Mouse (Mus musculus) kidney, postnatal 0 days (tissue): ENCODE data around the gene Per3. TPM values are rescaled to one million over a fixed set of nuclear protein-coding genes. Genes with fewer than 3 reads are reported as not detected.

Experiments
- ATAC-seq: fragments of 200-750 bp; cut with Nextera tagmentation; replicated peaks from 2 replicates; pipeline ENCODE4 v1.8.0; 2017; ENCODE audit warnings: low read depth, moderate number of reproducible peaks, moderate TSS enrichment, moderate library complexity; ENCODE audit not compliant: low FRiP score
- DNase-seq: peaks from one replicate; pipeline ENCODE4 v3.0.0-alpha.2; 2016; ENCODE audit warnings: low spot score
- H3K27ac ChIP-seq: fragments of 300-500 bp; sonication (generic); 2 replicates; pipeline ENCODE4 v1.5.1; 2014; ENCODE audit warnings: mild to moderate bottlenecking
- H3K27me3 ChIP-seq: fragments of 300-500 bp; sonication (generic); 2 replicates; pipeline ENCODE4 v1.6.1; 2014; ENCODE audit warnings: low read length, mixed read lengths; ENCODE audit not compliant: insufficient read depth
- H3K36me3 ChIP-seq: fragments of 300-500 bp; sonication (generic); 2 replicates; pipeline ENCODE4 v1.6.1; 2014; ENCODE audit warnings: low read length, mixed read lengths; ENCODE audit not compliant: insufficient read depth
- H3K4me1 ChIP-seq: fragments of 300-500 bp; sonication (generic); replicated peaks from 2 replicates; pipeline ENCODE4 v1.6.1; 2014; ENCODE audit warnings: antibody characterized with exemption, low read length, mixed read lengths; ENCODE audit not compliant: insufficient read depth
- H3K4me2 ChIP-seq: fragments of 300-500 bp; sonication (generic); 2 replicates; pipeline ENCODE4 v1.6.1; 2014; ENCODE audit warnings: mild to moderate bottlenecking, low read length, moderate library complexity, mixed read lengths
- H3K4me3 ChIP-seq: fragments of 300-500 bp; sonication (generic); replicated peaks from 2 replicates; pipeline ENCODE4 v1.5.1; 2014; ENCODE audit warnings: low read depth, low read length
- H3K9ac ChIP-seq: fragments of 300-500 bp; sonication (generic); 2 replicates; pipeline ENCODE4 v1.6.1; 2014; ENCODE audit warnings: low read depth, low read length
- H3K9me3 ChIP-seq: fragments of 300-500 bp; sonication (generic); replicated peaks from 2 replicates; pipeline ENCODE4 v1.6.1; 2016; ENCODE audit warnings: low read length, inconsistent platforms, mixed read lengths
- CTCF ChIP-seq: IDR thresholded peaks from 2 replicates; pipeline ENCODE4 v1.5.1; 2016; ENCODE audit warnings: antibody characterized with exemption, low read depth, mild to moderate bottlenecking, moderate library complexity
- WGBS: fragments of 180-500 bp; shearing (Covaris S2); extraction: QIAGEN DNeasy Blood & Tissue Kit; methylation state at CpG from one replicate; pipeline ENCODE4 v1.1.7; 2014; 5-methylcytosine and 5-hydroxymethylcytosine counted together
- polyA plus RNA-seq: library from polyadenylated mRNA; unstranded; fragments of >200 nt; fragmentation: Nextera tagmentation; extraction: Ambion mirVana; gene quantifications from 2 replicates; pipeline ENCODE4 v1.2.1, GENCODE M21; 2015

Per3 gene
- polyA plus RNA-seq, 1 experiment from 2014 or later = 6.0 TPM

GRCm38 (mm10) chr4:151006945-151007344 lies 37.5 kb downstream of the Per3 start:
- H3K4me3 ChIP-seq = no peak overlapping the region
- no peaks in the 10 kb centered on the region for H3K36me3 ChIP-seq
- no peaks in the 10 kb centered on the region for H3K27me3 ChIP-seq
- no peaks in the 10 kb centered on the region for H3K4me1 ChIP-seq
- DNase-seq (peak; percentile 47), ATAC-seq (no peak)
- TF ChIP-seq CTCF = peak; percentile 78
- WGBS = 62% methylated on average over 6 of the region's 6 CpGs
- no peak overlapping the region for H3K9ac ChIP-seq
- H3K27ac ChIP-seq = no peak overlapping the region
- no peak overlapping the region for H3K4me2 ChIP-seq
- H3K9me3 ChIP-seq = no peaks in the 10 kb centered on the region

GRCm38 (mm10) chr4:151005656-151006318 lies 38.7 kb downstream of the Per3 start:
- 91% methylated on average over 13 of the region's 13 CpGs for WGBS
- no peak overlapping the region for H3K27ac ChIP-seq
- no peak overlapping the region for H3K9ac ChIP-seq
- no peak for ATAC-seq
- no peak for DNase-seq
- H3K4me1 ChIP-seq = no peaks in the 10 kb centered on the region
- H3K4me3 ChIP-seq = no peak overlapping the region
- H3K4me2 ChIP-seq = no peak overlapping the region
- no peaks in the 10 kb centered on the region for H3K36me3 ChIP-seq
- H3K9me3 ChIP-seq = no peaks in the 10 kb centered on the region
- no peaks in the 10 kb centered on the region for H3K27me3 ChIP-seq
- TF ChIP-seq CTCF = no peak

- DNase-seq (no peak), ATAC-seq (no peak)
- Histone ChIP-seq H3K36me3 (no peaks in the 10 kb centered on the region), H3K9ac (no peak overlapping the region), H3K27ac (no peak overlapping the region), H3K4me3 (no peak overlapping the region), H3K4me2 (no peak overlapping the region), H3K4me1 (no peaks in the 10 kb centered on the region), H3K27me3 (no peaks in the 10 kb centered on the region), H3K9me3 (no peaks in the 10 kb centered on the region)
- 52% methylated on average over 13 of the region's 13 CpGs for WGBS
- no peak for TF ChIP-seq CTCF
Observed at GRCm38 (mm10) chr4:151001397-151001796, 43.1 kb downstream of the Per3 start.

DNA sequence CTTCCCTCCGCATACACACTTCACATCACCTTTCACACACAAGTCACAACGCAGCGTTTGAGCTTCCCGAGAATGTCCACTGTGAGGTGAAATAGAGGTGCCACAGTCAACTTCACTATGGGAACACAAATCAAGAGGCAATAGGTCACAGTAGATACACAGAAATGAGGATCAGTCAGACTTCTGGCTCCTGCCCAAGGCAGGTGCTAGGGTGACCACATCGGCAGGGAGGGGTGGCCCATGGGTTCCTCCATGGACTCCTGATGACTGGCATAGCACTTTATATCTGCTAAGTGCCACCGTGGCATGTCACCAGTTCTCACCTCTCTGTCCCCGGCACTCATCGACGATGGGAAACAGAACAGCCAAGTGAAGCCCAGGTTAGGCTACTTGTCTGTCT lies 45.8 kb downstream of the Per3 start:
- Histone ChIP-seq H3K36me3 (no peaks in the 10 kb centered on the region), H3K4me3 (no peak overlapping the region), H3K9ac (no peak overlapping the region), H3K4me2 (no peak overlapping the region), H3K4me1 (no peaks in the 10 kb centered on the region), H3K9me3 (no peaks in the 10 kb centered on the region), H3K27me3 (no peaks in the 10 kb centered on the region), H3K27ac (no peak overlapping the region)
- ATAC-seq = no peak
- TF ChIP-seq CTCF = no peak
- no peak for DNase-seq
- 90% methylated on average over 9 of the region's 9 CpGs for WGBS

GRCm38 (mm10) chr4:150996797-150997196 lies 47.7 kb downstream of the Per3 start, which contains the start of gene Uts2:
TSS of gene Uts2 (plus strand) at chr4:150997097.
- no peaks in the 10 kb centered on the region for H3K36me3 ChIP-seq
- no peak within 1 kb of the TSS for H3K4me2 ChIP-seq
- H3K4me1 ChIP-seq = no peaks in the 10 kb centered on the region
- ATAC-seq (no peak), DNase-seq (no peak)
- H3K9me3 ChIP-seq = no peaks in the 10 kb centered on the region
- H3K9ac ChIP-seq = no peak within 1 kb of the TSS
- no peak for TF ChIP-seq CTCF
- no peak within 1 kb of the TSS for H3K27ac ChIP-seq
- H3K4me3 ChIP-seq = no peak within 1 kb of the TSS
- H3K27me3 ChIP-seq = no peaks in the 10 kb centered on the region
- WGBS = 86% methylated on average over 7 of the region's 7 CpGs

- no peaks in the 10 kb centered on the region for H3K27me3 ChIP-seq
- no peaks in the 10 kb centered on the region for H3K36me3 ChIP-seq
- DNase-seq (peak; percentile 35), ATAC-seq (no peak)
- no peaks in the 10 kb centered on the region for H3K9me3 ChIP-seq
- no peak overlapping the region for H3K27ac ChIP-seq
- TF ChIP-seq CTCF = peak; percentile 65
- 47% methylated on average over 6 of the region's 6 CpGs for WGBS
- H3K4me2 ChIP-seq = no peak overlapping the region
- H3K9ac ChIP-seq = no peak overlapping the region
- H3K4me1 ChIP-seq = no peaks in the 10 kb centered on the region
- H3K4me3 ChIP-seq = no peak overlapping the region
Observed at GRCm38 (mm10) chr4:150990148-150990547, 54.3 kb downstream of the Per3 start.

DNA sequence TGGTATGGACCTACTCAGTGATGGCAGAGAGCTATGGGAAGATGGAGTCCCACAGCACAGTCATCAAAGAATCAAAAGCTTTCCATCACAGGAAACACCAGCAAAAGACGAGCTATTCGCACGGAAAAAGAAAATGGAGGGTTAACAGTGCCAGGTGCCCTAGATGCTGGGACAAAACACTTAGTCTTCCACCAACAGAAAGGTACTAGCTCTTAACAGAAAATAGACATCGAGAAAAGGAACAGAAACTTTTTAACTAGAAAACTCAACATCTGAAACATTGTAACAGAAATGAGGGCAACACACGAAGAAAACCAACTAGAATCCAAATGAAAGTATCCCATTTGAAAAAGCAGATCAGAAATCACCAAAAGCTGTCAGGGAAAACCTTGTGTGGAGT lies 64.3 kb downstream of the Per3 start:
- 89% methylated on average over 5 of the region's 5 CpGs for WGBS
- DNase-seq = no peak
- no peaks in the 10 kb centered on the region for H3K4me1 ChIP-seq
- H3K9me3 ChIP-seq = no peaks in the 10 kb centered on the region
- no peaks in the 10 kb centered on the region for H3K27me3 ChIP-seq
- no peak overlapping the region for H3K9ac ChIP-seq
- no peak overlapping the region for H3K27ac ChIP-seq
- no peak overlapping the region for H3K4me3 ChIP-seq
- H3K4me2 ChIP-seq = no peak overlapping the region
- ATAC-seq = no peak
- H3K36me3 ChIP-seq = no peaks in the 10 kb centered on the region
- TF ChIP-seq CTCF = no peak
